Mouse (Mus musculus) liver, embryonic 16.5 days (tissue): ENCODE results near the gene Kat14. TPM values are rescaled to one million over a fixed set of nuclear protein-coding genes. Genes with fewer than 3 reads are reported as not detected.

ENCODE experiments used
- ATAC-seq: fragments of 200-750 bp; cut with Nextera tagmentation; 2 replicates; pipeline ENCODE4 v1.8.0; 2017; ENCODE audit warnings: low read depth, mild to moderate bottlenecking, moderate number of reproducible peaks, moderate library complexity
- H3K27ac ChIP-seq: fragments of 300-500 bp; sonication (generic); 2 replicates; pipeline ENCODE4 v1.5.1; 2014; ENCODE audit warnings: mild to moderate bottlenecking, low read length
- H3K27me3 ChIP-seq: fragments of 300-500 bp; sonication (generic); 2 replicates; pipeline ENCODE4 v1.6.1; 2014; ENCODE audit warnings: low read depth, low read length, mixed read lengths; ENCODE audit not compliant: control insufficient read depth, insufficient read depth
- H3K36me3 ChIP-seq: fragments of 300-500 bp; sonication (generic); 2 replicates; pipeline ENCODE4 v1.6.1; 2014; ENCODE audit warnings: mild to moderate bottlenecking; ENCODE audit not compliant: control insufficient read depth, insufficient read depth
- H3K4me1 ChIP-seq: fragments of 300-500 bp; sonication (generic); 2 replicates; pipeline ENCODE4 v1.6.1; 2014; ENCODE audit warnings: low read depth, low read length, mixed read lengths; ENCODE audit not compliant: control insufficient read depth
- H3K4me2 ChIP-seq: fragments of 300-500 bp; sonication (generic); 2 replicates; pipeline ENCODE4 v1.6.1; 2014; ENCODE audit warnings: low read depth, low read length, mixed read lengths
- H3K4me3 ChIP-seq: fragments of 300-500 bp; sonication (generic); 2 replicates; pipeline ENCODE4 v1.5.1; 2014; ENCODE audit warnings: low read depth, mild to moderate bottlenecking, low read length
- H3K9ac ChIP-seq: fragments of 300-500 bp; sonication (generic); 2 replicates; pipeline ENCODE4 v1.6.1; 2014; ENCODE audit warnings: low read depth, low read length
- H3K9me3 ChIP-seq: fragments of 300-500 bp; sonication (generic); replicated peaks from 2 replicates; pipeline ENCODE4 v1.6.1; 2016; ENCODE audit warnings: low read length; ENCODE audit not compliant: control insufficient read depth
- WGBS: fragments of 180-500 bp; shearing (Covaris S2); extraction: QIAGEN DNeasy Blood & Tissue Kit; methylation state at CpG from one replicate; pipeline ENCODE4 v1.1.7; 2014; ENCODE audit not compliant: insufficient replicate concordance; 5-methylcytosine and 5-hydroxymethylcytosine counted together
- polyA plus RNA-seq: library from polyadenylated mRNA; unstranded; fragments of >200 nt; fragmentation: Nextera tagmentation; extraction: Ambion mirVana; gene quantifications from 2 replicates; pipeline ENCODE4 v1.2.1, GENCODE M21; 2015

Kat14 gene
- polyA plus RNA-seq, 1 experiment from 2014 or later: 12.9 TPM

DNA sequence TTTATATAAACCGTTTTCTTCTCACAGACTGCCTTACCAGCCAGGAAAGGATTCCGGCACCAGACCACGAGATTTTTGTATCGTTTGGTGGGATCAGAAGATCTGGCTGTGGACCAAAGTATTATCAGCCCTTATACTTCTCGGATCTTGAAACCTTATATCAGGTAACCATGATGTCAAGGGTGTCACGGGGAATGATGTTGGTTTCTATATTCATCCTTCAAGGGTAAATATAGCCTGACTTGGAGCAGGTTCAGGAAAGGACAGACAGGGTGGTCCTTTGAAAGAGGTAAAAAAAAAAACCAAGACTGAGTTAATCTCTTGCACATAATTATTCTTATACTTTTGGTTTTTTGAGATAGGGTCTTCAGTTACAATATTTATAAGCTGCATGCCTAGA is 31.9 kb downstream of the Kat14 start:
- Histone ChIP-seq H3K4me1 (no peaks in the 10 kb centered on the region), H3K9me3 (no peaks in the 10 kb centered on the region), H3K4me2 (no peak overlapping the region), H3K9ac (no peak overlapping the region), H3K27ac (no peak overlapping the region), H3K36me3 (peaks cover 16% of the 10 kb centered on the region), H3K27me3 (no peaks in the 10 kb centered on the region), H3K4me3 (no peak overlapping the region)
- 77% methylated on average over 6 of the region's 6 CpGs for WGBS
- ATAC-seq: no peak

DNA sequence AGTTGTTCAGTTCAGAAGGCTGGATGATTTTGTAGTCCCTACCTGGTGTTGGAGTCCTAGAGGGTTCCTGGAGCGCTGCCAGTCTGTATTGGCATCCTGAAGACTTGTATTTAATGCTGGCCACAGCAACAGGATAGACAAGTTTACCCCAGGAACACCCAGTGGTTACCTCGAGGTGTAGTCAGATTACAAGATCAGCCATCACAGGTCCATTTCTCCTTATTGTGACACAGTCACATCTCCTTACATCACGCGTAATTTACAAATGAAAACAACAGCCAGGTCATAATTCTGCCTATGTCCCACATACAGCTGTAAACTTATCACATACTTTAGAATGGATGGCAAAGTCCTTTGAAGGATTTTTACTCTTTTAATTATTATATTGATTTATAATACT is 40.3 kb downstream of the Kat14 start:
- Histone ChIP-seq H3K27me3 (no peaks in the 10 kb centered on the region), H3K36me3 (peaks cover 17% of the 10 kb centered on the region), H3K9me3 (no peaks in the 10 kb centered on the region), H3K9ac (no peak overlapping the region), H3K4me3 (no peak overlapping the region), H3K4me1 (no peaks in the 10 kb centered on the region), H3K4me2 (no peak overlapping the region), H3K27ac (no peak overlapping the region)
- no peak for ATAC-seq
- 76% methylated on average over 4 of the region's 4 CpGs for WGBS

- Histone ChIP-seq H3K27ac (no peak overlapping the region), H3K36me3 (peaks cover 15% of the 10 kb centered on the region), H3K9ac (no peak overlapping the region), H3K4me2 (no peak overlapping the region), H3K4me3 (no peak overlapping the region), H3K9me3 (no peaks in the 10 kb centered on the region), H3K27me3 (no peaks in the 10 kb centered on the region), H3K4me1 (no peaks in the 10 kb centered on the region)
- WGBS: 85% methylated on average over 3 of the region's 3 CpGs
- no peak for ATAC-seq
Observed at GRCm38 (mm10) chr2:144410603-144411002, 41.8 kb downstream of the Kat14 start.

DNA sequence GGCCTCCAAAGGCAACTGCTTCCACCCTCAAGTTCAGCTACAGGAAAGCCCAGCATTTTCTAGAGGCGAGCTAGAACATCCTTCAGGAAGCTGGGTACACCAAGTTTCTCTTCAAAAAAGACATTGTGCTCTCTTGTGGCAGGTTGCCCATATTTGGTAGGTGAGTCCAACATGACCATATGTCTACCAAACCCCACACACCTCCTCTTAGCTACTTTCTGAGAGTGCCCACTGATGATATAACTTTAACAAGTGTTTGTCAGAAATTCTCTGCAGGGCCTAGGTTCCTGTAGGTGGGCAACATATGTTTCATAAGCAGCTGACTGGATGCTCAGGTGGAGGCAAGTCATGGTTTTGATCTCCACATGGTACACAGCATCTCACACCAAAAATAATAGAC is 45.9 kb downstream of the Kat14 start:
- no peaks in the 10 kb centered on the region for H3K9me3 ChIP-seq
- 46% methylated on average over 1 of the region's 1 CpGs for WGBS
- no peak overlapping the region for H3K27ac ChIP-seq
- H3K27me3 ChIP-seq: no peaks in the 10 kb centered on the region
- ATAC-seq: no peak
- no peak overlapping the region for H3K9ac ChIP-seq
- no peaks in the 10 kb centered on the region for H3K36me3 ChIP-seq
- no peak overlapping the region for H3K4me2 ChIP-seq
- no peak overlapping the region for H3K4me3 ChIP-seq
- H3K4me1 ChIP-seq: no peaks in the 10 kb centered on the region

DNA sequence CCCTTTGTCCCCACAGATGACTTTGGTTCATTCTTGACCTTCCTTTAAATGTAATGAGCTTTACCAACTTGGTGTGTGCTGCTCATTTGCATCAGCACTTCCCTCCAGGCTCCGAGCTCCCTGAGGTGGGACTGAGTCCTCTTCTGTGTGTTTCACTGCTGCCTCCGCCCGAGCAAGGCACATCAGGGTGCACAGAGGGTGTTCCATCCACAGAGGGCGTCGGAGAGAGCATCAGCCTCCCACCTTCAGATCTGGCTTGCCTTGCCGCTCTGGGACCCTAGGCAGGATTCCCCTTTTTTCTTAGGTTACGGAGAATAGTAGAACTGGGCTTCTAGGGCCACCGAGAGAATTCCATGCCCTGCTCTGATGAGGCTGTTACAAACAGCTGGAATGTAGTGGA is 48.1 kb downstream of the Kat14 start:
- H3K9ac ChIP-seq: no peak overlapping the region
- H3K36me3 ChIP-seq: no peaks in the 10 kb centered on the region
- H3K27ac ChIP-seq: no peak overlapping the region
- no peak for ATAC-seq
- no peak overlapping the region for H3K4me3 ChIP-seq
- H3K4me2 ChIP-seq: no peak overlapping the region
- no peaks in the 10 kb centered on the region for H3K9me3 ChIP-seq
- H3K4me1 ChIP-seq: no peaks in the 10 kb centered on the region
- 53% methylated on average over 8 of the region's 8 CpGs for WGBS
- no peaks in the 10 kb centered on the region for H3K27me3 ChIP-seq

DNA sequence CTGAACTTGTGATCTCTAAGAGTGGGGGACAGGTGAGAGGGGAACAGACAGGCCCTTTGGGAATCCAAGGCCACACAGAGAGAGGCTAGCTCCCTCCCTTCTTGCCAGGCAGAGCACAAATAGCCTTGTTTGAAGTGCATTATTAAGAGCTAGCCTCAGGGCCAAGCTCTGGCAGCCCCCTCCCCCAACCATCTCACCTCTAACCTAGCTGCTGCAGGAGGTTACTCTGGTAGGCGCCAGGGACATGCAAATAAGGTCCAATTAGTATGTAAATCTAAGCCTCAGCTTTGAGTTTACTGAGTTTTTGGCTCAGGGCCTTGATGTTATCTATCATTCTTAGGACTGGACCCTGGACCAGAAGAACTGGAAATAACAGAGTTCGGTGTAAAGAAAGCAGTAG is 49.3 kb downstream of the Kat14 start:
- no peaks in the 10 kb centered on the region for H3K4me1 ChIP-seq
- no peaks in the 10 kb centered on the region for H3K27me3 ChIP-seq
- ATAC-seq: no peak
- no peaks in the 10 kb centered on the region for H3K36me3 ChIP-seq
- H3K4me2 ChIP-seq: no peak overlapping the region
- H3K9me3 ChIP-seq: no peaks in the 10 kb centered on the region
- H3K4me3 ChIP-seq: no peak overlapping the region
- no peak overlapping the region for H3K27ac ChIP-seq
- H3K9ac ChIP-seq: no peak overlapping the region
- 33% methylated on average over 2 of the region's 2 CpGs for WGBS

DNA sequence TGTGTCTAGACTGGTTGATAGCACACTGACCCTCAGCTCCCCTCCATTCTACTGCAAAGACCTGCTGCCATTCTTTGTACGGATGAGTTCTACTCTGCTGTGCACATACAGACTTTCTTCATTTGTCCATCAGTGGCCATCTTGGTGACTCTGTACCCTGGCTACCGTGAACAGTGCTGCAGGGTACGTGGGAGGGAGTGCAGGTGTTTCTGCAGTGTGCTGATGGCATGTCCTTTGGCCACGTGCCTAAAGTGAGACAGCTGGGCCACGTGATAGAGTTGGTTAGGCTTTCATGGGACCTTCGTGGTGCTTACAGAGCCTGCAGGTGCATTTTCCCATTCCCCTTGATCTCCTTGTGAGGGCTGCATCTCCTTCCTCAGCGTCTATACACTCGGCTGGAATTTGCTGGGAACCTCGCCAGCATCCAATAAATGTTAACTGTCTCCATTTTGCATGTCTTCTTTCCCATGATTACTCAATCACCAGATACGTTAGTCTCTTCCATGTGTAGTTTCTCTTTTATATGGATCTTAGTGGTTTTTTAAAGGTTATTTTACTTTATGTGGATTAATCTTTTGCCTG is 53.4 kb downstream of the Kat14 start:
- Histone ChIP-seq H3K4me2 (no peak overlapping the region), H3K27ac (no peak overlapping the region), H3K4me3 (no peak overlapping the region), H3K4me1 (no peaks in the 10 kb centered on the region), H3K9ac (no peak overlapping the region), H3K27me3 (no peaks in the 10 kb centered on the region), H3K36me3 (no peaks in the 10 kb centered on the region), H3K9me3 (no peaks in the 10 kb centered on the region)
- 74% methylated on average over 10 of the region's 10 CpGs for WGBS
- no peak for ATAC-seq

DNA sequence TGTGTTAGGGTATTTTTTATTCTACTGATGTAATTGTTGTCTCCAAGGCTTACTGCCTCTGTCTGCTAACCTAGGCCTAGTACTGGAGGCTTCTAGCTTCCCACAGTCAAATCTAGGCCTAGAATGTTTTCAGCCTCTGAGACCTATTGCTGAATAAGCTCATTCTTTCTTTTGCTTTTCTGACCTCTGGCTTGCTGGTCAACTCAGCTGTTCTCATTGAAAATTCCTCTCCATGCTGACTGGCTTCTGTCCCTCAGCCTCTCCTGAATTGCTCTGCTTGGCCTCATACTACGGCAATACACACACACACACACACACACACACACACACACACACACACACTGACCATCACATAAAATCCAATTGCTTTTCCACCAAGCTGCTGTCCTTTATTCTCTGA is 57.0 kb downstream of the Kat14 start:
- no peak overlapping the region for H3K9ac ChIP-seq
- H3K27ac ChIP-seq: no peak overlapping the region
- H3K9me3 ChIP-seq: no peaks in the 10 kb centered on the region
- no peaks in the 10 kb centered on the region for H3K27me3 ChIP-seq
- no peak overlapping the region for H3K4me3 ChIP-seq
- H3K4me1 ChIP-seq: no peaks in the 10 kb centered on the region
- no peak for ATAC-seq
- WGBS: 50% methylated on average over 1 of the region's 1 CpGs
- H3K36me3 ChIP-seq: no peaks in the 10 kb centered on the region
- H3K4me2 ChIP-seq: no peak overlapping the region

GRCm38 (mm10) chr2:144427852-144428251 is 59.1 kb downstream of the Kat14 start:
- ATAC-seq: no peak
- Histone ChIP-seq H3K9me3 (no peaks in the 10 kb centered on the region), H3K9ac (no peak overlapping the region), H3K27ac (no peak overlapping the region), H3K27me3 (no peaks in the 10 kb centered on the region), H3K36me3 (no peaks in the 10 kb centered on the region), H3K4me3 (no peak overlapping the region), H3K4me2 (no peak overlapping the region), H3K4me1 (no peaks in the 10 kb centered on the region)
- WGBS: 65% methylated on average over 5 of the region's 5 CpGs
